Mouse (Mus musculus) cerebellum, adult 2 months (tissue): ENCODE measurements around the gene Podnl1.

ENCODE experiments used
- CTCF ChIP-seq: fragments of 200-500 bp; IDR thresholded peaks from 2 replicates; pipeline ENCODE4 v1.5.1; 2011; ENCODE audit warnings: low read depth, mild to moderate bottlenecking, control low read depth, low read length, moderate library complexity, borderline replicate concordance; ENCODE audit not compliant: insufficient read depth
- POLR2A ChIP-seq: fragments of 200-500 bp; IDR thresholded peaks from 2 replicates; pipeline ENCODE4 v1.6.1; 2011; ENCODE audit warnings: low read length, control low read depth, borderline replicate concordance; ENCODE audit not compliant: insufficient read depth

- TF ChIP-seq CTCF = no peak
- no peak for TF ChIP-seq POLR2A
Measured at GRCm38 (mm10) chr8:84104221-84104620, 21.6 kb upstream of the Podnl1 start.
